Mouse (Mus musculus) CD8-positive naive resting alpha-beta T cell, adult 2 months (primary cell): ENCODE measurements around the gene Dnajc17.

ENCODE experiments used
- DNase-seq, 2 experiments: peaks; one replicate each; pipeline ENCODE4 v3.0.0; 2022; ENCODE audit warnings: low read depth in 2 of 2, low spot score in 2 of 2

Gene Dnajc17

GRCm38 (mm10) chr2:119208344-119209175 lies at the start of gene Dnajc17, which contains the start of gene Zfyve19:
Gene Dnajc17, minus strand, starts transcription at chr2:119208795.
Gene Zfyve19, plus strand, starts transcription at chr2:119208617.
- DNase-seq = peak; percentile 89 to 93

- DNase-seq = no peak
These were observed 46.4 kb upstream of the Dnajc17 start for GRCm38 (mm10) chr2:119254976-119255375.

GRCm38 (mm10) chr2:119250826-119251478 lies 42.4 kb upstream of the Dnajc17 start:
- peak; percentile 76 to 85 for DNase-seq

GRCm38 (mm10) chr2:119250377-119250776 lies 41.8 kb upstream of the Dnajc17 start:
- DNase-seq = no peak

GRCm38 (mm10) chr2:119249592-119250061 lies 41.0 kb upstream of the Dnajc17 start:
- DNase-seq = no peak

GRCm38 (mm10) chr2:119247904-119248303 lies 39.3 kb upstream of the Dnajc17 start:
- DNase-seq = no peak

GRCm38 (mm10) chr2:119245246-119245645 lies 36.7 kb upstream of the Dnajc17 start:
- no peak for DNase-seq

- no peak for DNase-seq
These were observed 34.0 kb upstream of the Dnajc17 start for GRCm38 (mm10) chr2:119242548-119242947.

GRCm38 (mm10) chr2:119240819-119241186 lies 32.2 kb upstream of the Dnajc17 start:
- no peak for DNase-seq

GRCm38 (mm10) chr2:119240075-119240818 lies 31.7 kb upstream of the Dnajc17 start:
- DNase-seq = no peak

- DNase-seq = no peak
These were observed 30.1 kb upstream of the Dnajc17 start for GRCm38 (mm10) chr2:119238671-119239070.

- no peak for DNase-seq
These were observed 29.3 kb upstream of the Dnajc17 start for GRCm38 (mm10) chr2:119237871-119238220.

- no peak for DNase-seq
These were observed 28.7 kb upstream of the Dnajc17 start, which contains the start of gene Spint1 for GRCm38 (mm10) chr2:119237210-119237870. Gene Spint1, plus strand, starts transcription at chr2:119237362.

- DNase-seq = no peak
These were observed 28.2 kb upstream of the Dnajc17 start for GRCm38 (mm10) chr2:119236682-119237209.

GRCm38 (mm10) chr2:119229775-119230704 lies 21.4 kb upstream of the Dnajc17 start, which contains the start of gene Ppp1r14d:
Gene Ppp1r14d, minus strand, starts transcription at chr2:119229906.
- no peak for DNase-seq

GRCm38 (mm10) chr2:119209176-119209507 lies 547 bp upstream of the Dnajc17 start:
- DNase-seq = no peak

- DNase-seq = no peak
These were observed 643 bp downstream of the Dnajc17 start for GRCm38 (mm10) chr2:119207961-119208343.

GRCm38 (mm10) chr2:119203871-119204460 lies 4.6 kb downstream of the Dnajc17 start:
- no peak for DNase-seq

- DNase-seq = no peak
These were observed 5.6 kb downstream of the Dnajc17 start for GRCm38 (mm10) chr2:119202914-119203453.
